Mouse (Mus musculus): ENCODE results near the gene Casc3.

Casc3 gene

GRCm38 (mm10) chr11:98871416-98871815 lies 66.7 kb downstream of the Casc3 start:
- DNase-seq (ENCODE audit: low read depth): no peak

GRCm38 (mm10) chr11:98872040-98872439 lies 67.3 kb downstream of the Casc3 start:
- peak; percentile 45 for DNase-seq (ENCODE audit: low read depth)

GRCm38 (mm10) chr11:98873900-98874299 lies 69.2 kb downstream of the Casc3 start:
- DNase-seq (ENCODE audit: low read depth): no peak

GRCm38 (mm10) chr11:98877001-98877400 lies 72.3 kb downstream of the Casc3 start:
- no peak for DNase-seq (ENCODE audit: low read depth)

All from fibroblast of lung, adult 2 months (primary cell).